9 mouse cellular contexts compared by ENCODE assay signal in genomic region chr12:103242083-103242581, GRCm38 (mm10). TPM values are rescaled to one million over a fixed set of nuclear protein-coding genes. Genes with fewer than 3 reads are reported as not detected.
A peak's percentile ranks its signal among the peaks of the same experiment; 100 is the strongest.
DNase-seq lines count a peak whose midpoint lies in the region; ATAC-seq and TF ChIP-seq lines count a peak whose summit lies in the region.
"Had no signal": no experiment of that assay in that cellular context is flagged by ENCODE, and none has a peak within 500 bp of the region (broad histone marks: within the 10 kb centered on the region; RNA-seq: fewer than 3 reads in every experiment).

Gene Prima1, minus strand, starts transcription at chr12:103242150.

- H3K9me3 ChIP-seq in G1E (replicated peaks), result peaks cover 86% of the 10 kb centered on the region
- no peaks in the 10 kb centered on the region for H3K9me3 ChIP-seq in hindbrain, embryonic 11.5 days (ENCODE audit: control insufficient read depth, low read length)
- no peaks in the 10 kb centered on the region for H3K9me3 ChIP-seq in lung, embryonic 15.5 days

- H3K9ac ChIP-seq in hindbrain, embryonic 11.5 days (ENCODE audit: low read depth, low read length), result peak within 1 kb of the TSS; percentile 70
- H3K9ac ChIP-seq in lung, embryonic 15.5 days, result peak within 1 kb of the TSS; percentile 56

- H3K4me3 ChIP-seq in G1E (ENCODE audit: low read depth, low read length), result peak within 1 kb of the TSS; percentile 13; the same call in 1 of the 2 replicates
- H3K4me3 ChIP-seq in hindbrain, embryonic 11.5 days (ENCODE audit: low read depth, low read length), result peak within 1 kb of the TSS; percentile 50
- H3K4me3 ChIP-seq in lung, embryonic 15.5 days, result peak within 1 kb of the TSS; percentile 70
- H3K4me3 ChIP-seq: myocyte had no signal

- H3K4me2 ChIP-seq in hindbrain, embryonic 11.5 days (replicated peaks; ENCODE audit: low read depth, low read length), result peak within 1 kb of the TSS; percentile 81
- H3K4me2 ChIP-seq in lung, embryonic 15.5 days, result peak within 1 kb of the TSS; percentile 98

- H3K4me1 ChIP-seq in G1E (ENCODE audit: insufficient read depth, low read depth, low read length), result no peaks in the 10 kb centered on the region
- peaks cover 4% of the 10 kb centered on the region for H3K4me1 ChIP-seq in hindbrain, embryonic 11.5 days (replicated peaks; ENCODE audit: control insufficient read depth, insufficient read depth, low read length)
- H3K4me1 ChIP-seq in lung, embryonic 15.5 days, result peaks cover 14% of the 10 kb centered on the region

- H3K27me3 ChIP-seq in G1E (ENCODE audit: insufficient read depth, low read length), result no peaks in the 10 kb centered on the region
- peaks cover 6% of the 10 kb centered on the region; the same call in 1 of the 2 replicates for H3K27me3 ChIP-seq in hindbrain, embryonic 11.5 days (ENCODE audit: control insufficient read depth, insufficient read depth, low read length)
- peaks cover 59% of the 10 kb centered on the region for H3K27me3 ChIP-seq in lung, embryonic 15.5 days

- H3K27ac ChIP-seq in hindbrain, embryonic 11.5 days (ENCODE audit: low read depth, low read length), result peak within 1 kb of the TSS; percentile 64
- H3K27ac ChIP-seq in lung, embryonic 15.5 days, result peak within 1 kb of the TSS; percentile 53

- no peak for TF ChIP-seq CTCF in G1E (IDR thresholded peaks at IDR 0.05; ENCODE audit: low read depth, low read length)

- no peak for ATAC-seq in G1E (ENCODE audit: extremely low read depth, insufficient number of reproducible peaks, low FRiP score, poor library complexity, severe bottlenecking)
- peak; percentile 87 for ATAC-seq in hindbrain, embryonic 11.5 days (ENCODE audit: low FRiP score)
- ATAC-seq in lung, embryonic 15.5 days (ENCODE audit: borderline replicate concordance, extremely low read depth, low FRiP score, low TSS enrichment), result peak; percentile 80

- H3K36me3 ChIP-seq in G1E (replicated peaks), result no peaks in the 10 kb centered on the region
- no peaks in the 10 kb centered on the region for H3K36me3 ChIP-seq in hindbrain, embryonic 11.5 days (ENCODE audit: control insufficient read depth, insufficient read depth, low read length)
- no peaks in the 10 kb centered on the region for H3K36me3 ChIP-seq in lung, embryonic 15.5 days

- DNase-seq in G1E (ENCODE audit: low spot score), result no peak
- peak; percentile 20 for DNase-seq in cerebellum, adult 9-11 months
- peak; percentile 24 to 32 for DNase-seq in frontal cortex, postnatal 14 days (ENCODE audit: low spot score in 2 of 2)
- peak; percentile 84 for DNase-seq in hindbrain, embryonic 11.5 days (ENCODE audit: low spot score)
- peak; percentile 27 to 35 for DNase-seq in layer of hippocampus, postnatal 25 days (ENCODE audit: extremely low spot score in 1 of 2, low spot score in 1 of 2)
- peak; percentile 90 for DNase-seq in retina, postnatal 1 day
- no peak for DNase-seq in thymus, postnatal 0 days (ENCODE audit: low spot score)

- WGBS in hindbrain, embryonic 11.5 days, result under 1% methylated on average over 48 of the region's 54 CpGs
- under 1% methylated on average over 54 of the region's 54 CpGs for WGBS in lung, embryonic 15.5 days

RNA-seq across cellular contexts. Expression of gene Prima1, which starts in this region (rescaled TPM):
- total RNA-seq in G1E (2014; fragmentation: Nextera tagmentation) (not detected in 2 replicates), G1E (2017) (not detected in 2 replicates)
- polyA plus RNA-seq in G1E (2012), result not detected in 2 replicates
- 1.5 and 1.6 TPM in 2 replicates for polyA plus RNA-seq in hindbrain, embryonic 11.5 days (2014; fragmentation: Nextera tagmentation; extraction: Ambion mirVana)
- 1 to 10 TPM; 6.0 to 7.3 TPM for total RNA-seq in layer of hippocampus, postnatal 25 days (2021)
- 0.34 and 0.36 TPM in 2 replicates for polyA plus RNA-seq in lung, embryonic 15.5 days (2015; fragmentation: Nextera tagmentation; extraction: Ambion mirVana)
- not detected in 2 replicates for polyA plus RNA-seq in thymus, postnatal 0 days (2015; fragmentation: Nextera tagmentation; extraction: Ambion mirVana)
- polyA plus RNA-seq: myocyte had no signal

Comparison
In these comparisons a context has a peak if more than half of its experiments do, and no peak if none do; other contexts are left out.
1. RNA of gene Prima1 (total RNA-seq): 6.0 to 7.3 TPM in layer of hippocampus, postnatal 25 days; not detected in G1E; every median in the first group is over 4 times any median in the second.
2. Peak in ATAC-seq, H3K4me3 ChIP-seq, H3K27ac ChIP-seq, H3K9ac ChIP-seq and H3K4me2 ChIP-seq in lung, embryonic 15.5 days; RNA of the gene not detected or under 1 TPM.
3. DNase-seq: peak in cerebellum, adult 9-11 months (single experiment), frontal cortex, postnatal 14 days (2 of 2), hindbrain, embryonic 11.5 days (single experiment), layer of hippocampus, postnatal 25 days (2 of 2) and retina, postnatal 1 day (single experiment); none in G1E (single experiment) and thymus, postnatal 0 days (single experiment).
4. H3K4me3 ChIP-seq: peak in every context shown above with its lines; median percentile 70 in lung, embryonic 15.5 days; 50 in hindbrain, embryonic 11.5 days; 13 in G1E.